Mouse (Mus musculus) c-Kit-positive CD71-positive TER-119-positive erythroid progenitor cells, embryonic 14.5 days (primary cell): ENCODE measurements at regions not wholly inside any gene's neighbourhood (a gene's known extent, or its start where the extent isn't known, plus 50 kb on each side); places are given as distances from the start of the nearest gene placed in this dataset.

ENCODE experiments used
- DNase-seq: peaks from one replicate; pipeline ENCODE4 v3.0.0-alpha.2; 2013; ENCODE audit warnings: low spot score

- no peak for DNase-seq
These were observed 53.9 kb upstream of the Cdkn3 start for GRCm38 (mm10) chr14:46706462-46706861.

DNA sequence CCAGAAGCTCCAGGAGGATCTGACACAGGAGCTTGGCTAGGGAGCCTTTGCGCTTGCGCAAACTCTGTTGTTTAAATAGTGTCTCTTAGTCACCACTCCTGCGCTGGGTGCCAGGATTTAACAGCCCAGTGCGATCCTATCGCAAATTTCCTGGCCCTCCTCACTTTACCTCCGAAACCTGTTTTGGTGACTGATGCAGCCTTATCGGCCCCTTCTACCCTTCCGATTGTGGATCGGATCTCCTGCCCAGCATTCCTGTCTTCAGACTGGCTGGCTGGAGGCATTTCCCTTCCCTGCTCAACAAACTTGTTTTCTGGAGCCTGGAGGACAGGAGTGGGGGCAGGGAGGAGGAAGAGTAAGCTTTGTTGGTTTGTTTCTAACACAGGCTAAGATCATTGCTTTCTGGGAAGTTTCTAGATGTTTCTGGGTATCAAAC is 56.0 kb upstream of the Cdkn3 start:
- no peak for DNase-seq

DNA sequence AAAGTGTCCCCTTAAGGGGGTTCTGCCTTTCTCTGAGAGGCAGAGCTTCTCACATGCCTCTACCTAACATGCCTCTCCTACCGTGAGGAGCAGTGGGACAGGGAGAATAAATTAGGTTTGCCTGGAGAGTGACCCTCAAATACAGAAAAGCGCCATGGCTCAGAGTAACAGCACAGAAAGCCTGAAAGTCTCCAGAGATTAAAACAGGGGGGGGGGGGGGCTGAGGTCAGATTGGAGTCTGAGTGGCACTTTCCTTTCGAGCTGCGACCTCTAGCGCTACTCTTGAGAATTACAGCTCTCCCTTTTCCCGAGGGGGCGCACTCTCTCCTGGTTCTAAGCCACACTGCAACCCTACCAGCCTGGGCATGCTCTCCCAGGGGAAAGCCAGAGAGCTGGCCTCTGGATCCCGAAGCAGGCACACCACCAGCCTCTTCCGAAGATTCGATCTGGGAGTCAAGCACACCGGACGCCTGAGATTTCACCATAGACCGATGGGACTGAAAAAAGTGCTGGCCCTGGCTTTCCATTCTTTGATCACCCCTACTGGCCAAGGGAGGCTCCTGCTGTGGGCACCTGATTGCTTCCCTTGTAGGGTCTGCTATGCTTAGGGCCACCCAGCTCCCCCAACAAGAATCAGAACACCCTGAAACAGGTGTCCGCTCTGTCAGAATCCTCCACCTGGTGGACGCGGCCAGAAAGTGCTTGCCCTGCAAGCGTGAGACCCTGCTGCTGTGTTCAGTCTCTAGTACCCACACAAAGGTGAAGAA is 57.5 kb upstream of the Cdkn3 start:
- no peak for DNase-seq

GRCm38 (mm10) chr14:46692571-46692970 is 67.8 kb upstream of the Cdkn3 start:
- DNase-seq, result no peak

- no peak for DNase-seq
These were observed 68.3 kb upstream of the Cdkn3 start for GRCm38 (mm10) chr14:46692067-46692466.

- DNase-seq, result no peak
These were observed 77.6 kb upstream of the Cdkn3 start for GRCm38 (mm10) chr14:46682728-46683127.

DNA sequence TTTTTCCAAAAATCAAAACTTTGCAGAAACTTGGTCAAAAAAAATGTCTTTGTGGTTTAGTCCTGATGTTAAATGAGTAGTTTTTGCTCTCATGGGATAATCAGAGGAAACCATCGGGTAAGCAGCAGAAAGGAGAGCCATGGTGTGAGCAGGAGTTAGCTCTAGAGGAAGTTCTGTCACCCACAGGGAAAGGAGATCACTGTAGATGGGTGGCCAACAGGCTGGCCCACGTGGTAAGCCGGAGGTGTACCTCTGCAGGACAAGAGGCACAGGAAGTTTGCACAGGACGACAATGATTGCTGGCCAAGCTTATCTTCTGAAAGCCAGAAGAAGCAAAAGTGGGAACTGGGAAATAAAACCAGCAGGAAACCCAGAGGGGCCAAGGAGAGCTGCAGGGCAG is 81.4 kb upstream of the Cdkn3 start:
- no peak for DNase-seq

GRCm38 (mm10) chr14:46671482-46672225 is 88.7 kb upstream of the Cdkn3 start:
- no peak for DNase-seq

GRCm38 (mm10) chr14:46671062-46671461 is 89.3 kb upstream of the Cdkn3 start:
- DNase-seq, result no peak

DNA sequence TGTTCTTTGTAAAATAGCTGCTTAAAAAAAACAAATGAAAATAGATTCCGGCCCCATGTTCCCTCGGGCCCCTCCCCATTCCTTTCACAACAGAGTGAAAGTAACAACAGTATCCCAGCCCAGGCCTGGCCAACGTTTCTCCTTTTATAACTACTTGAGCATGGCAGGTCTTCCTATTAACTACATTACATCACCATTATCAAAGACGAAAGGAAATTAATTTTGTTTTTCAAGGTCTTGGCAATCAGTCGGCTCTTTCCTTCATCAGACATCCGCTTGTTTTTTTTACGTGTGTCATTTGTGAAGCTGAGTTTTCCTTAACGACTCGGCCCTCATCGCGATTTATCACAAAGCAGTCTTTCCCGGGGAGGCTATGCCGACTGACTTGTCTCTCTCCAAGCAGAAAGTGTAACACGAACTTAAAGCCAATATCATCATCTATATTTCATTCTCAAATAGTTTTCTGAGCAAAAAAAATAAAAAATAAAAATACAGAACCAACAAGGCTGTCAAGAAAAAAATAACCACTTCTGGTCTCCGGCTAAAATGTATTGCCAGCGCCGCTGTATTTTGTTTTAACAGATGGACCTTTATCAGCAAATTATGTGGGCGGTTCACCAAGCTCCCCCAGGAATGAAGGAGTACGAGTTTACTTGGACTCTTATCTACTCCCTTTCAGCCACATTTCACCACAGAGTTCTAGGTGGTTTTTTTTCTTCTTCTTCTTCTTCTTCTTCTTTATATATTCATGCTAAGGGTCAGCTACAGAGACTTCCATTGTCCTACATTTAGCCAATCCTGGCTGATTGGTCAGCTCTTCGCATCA is 89.9 kb upstream of the Cdkn3 start:
- no peak for DNase-seq

GRCm38 (mm10) chr14:46668275-46668674 is 92.1 kb upstream of the Cdkn3 start:
- DNase-seq, result no peak

- DNase-seq, result no peak
These were observed 96.0 kb upstream of the Cdkn3 start for GRCm38 (mm10) chr14:46664305-46664704.

DNA sequence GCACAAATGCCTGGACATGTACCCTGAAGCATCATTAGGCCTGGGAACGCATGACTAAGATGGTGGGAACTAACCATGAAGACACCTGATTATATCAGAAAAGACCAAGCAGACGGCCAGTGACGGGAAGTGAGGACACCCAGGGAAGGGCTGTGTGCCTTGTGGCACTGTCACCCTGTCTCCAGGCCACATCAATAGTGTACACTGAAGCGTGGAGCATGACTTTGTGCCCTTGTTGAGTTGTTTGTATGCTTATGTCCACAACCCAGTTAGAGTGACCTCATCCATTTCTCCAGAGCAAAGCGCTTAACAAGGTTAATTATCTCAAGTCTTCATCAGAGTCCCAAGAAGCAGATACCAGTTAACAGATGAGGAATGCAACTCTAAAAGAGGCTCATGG is 96.8 kb upstream of the Cdkn3 start:
- no peak for DNase-seq

GRCm38 (mm10) chr14:46661792-46662545 is 98.4 kb upstream of the Cdkn3 start:
- no peak for DNase-seq

- DNase-seq, result no peak
These were observed 99.1 kb upstream of the Cdkn3 start for GRCm38 (mm10) chr14:46661118-46661791.

- no peak for DNase-seq
These were observed 101.0 kb upstream of the Cdkn3 start for GRCm38 (mm10) chr14:46659365-46659764.

GRCm38 (mm10) chr14:46656249-46656648 is 104.1 kb upstream of the Cdkn3 start:
- no peak for DNase-seq

- no peak for DNase-seq
These were observed 112.9 kb upstream of the Cdkn3 start for GRCm38 (mm10) chr14:46647319-46647974.

DNA sequence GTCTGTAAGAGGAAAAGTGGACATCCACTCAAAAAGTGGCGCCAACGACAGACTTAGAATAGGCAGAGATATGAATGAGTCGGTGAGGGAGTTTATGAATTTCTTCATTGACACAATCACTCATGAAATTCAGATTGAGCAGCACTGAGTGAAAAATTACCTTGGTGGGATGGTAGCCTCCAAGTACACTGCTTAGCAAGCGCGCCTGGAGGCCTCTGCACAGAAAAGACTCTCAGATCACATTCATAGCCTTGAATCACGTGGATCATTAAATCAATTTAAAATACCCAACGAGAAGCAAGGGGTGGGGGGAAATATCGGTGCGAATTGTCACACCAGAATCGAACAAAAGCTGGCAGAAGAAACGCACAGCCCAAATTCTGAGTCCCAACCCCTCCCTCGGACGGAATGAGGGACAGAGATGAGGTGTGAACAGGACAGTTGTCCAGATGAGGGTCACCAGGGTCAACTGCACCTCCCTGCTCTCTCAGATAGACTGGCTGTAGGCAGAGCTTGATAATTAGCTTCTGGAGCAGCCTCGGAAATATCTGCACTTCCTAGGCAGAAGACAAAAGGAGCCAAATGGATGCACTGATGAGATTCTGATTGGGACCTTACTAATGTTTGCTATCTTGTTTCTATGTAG is 113.5 kb upstream of the Cdkn3 start:
- DNase-seq, result no peak

DNA sequence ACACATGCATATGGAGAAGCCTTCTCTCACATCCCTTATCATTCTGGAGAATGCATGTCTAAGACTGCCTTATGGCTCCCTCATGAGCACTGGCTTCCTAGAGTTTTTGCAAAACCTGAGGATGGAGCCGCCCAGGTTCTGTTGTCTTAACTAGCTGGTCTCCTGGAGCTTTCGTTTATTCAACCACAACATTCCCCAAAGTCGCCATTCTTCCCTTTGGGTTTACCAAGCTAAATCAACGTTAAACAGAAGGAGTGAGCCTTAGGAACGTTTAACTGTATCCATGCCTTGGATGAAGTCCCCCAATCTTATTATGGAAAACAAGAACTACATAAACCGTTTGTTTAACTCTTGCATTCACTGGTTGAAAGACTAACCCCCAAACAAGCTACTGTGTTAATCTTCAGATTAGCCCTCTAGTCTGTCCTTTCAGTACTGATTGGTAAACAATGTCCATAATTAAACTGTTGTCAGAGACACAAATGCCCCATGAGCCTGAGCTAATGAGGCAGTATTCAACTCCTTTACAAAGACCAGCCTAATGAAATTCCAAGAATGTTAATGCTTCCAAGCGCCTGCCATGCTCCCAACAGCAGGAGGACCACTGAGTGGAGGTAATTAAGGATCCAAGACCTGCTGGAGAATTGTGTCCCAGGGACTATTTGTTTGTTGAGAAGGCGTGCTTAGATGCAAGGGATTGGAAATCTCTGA is 121.1 kb upstream of the Cdkn3 start:
- no peak for DNase-seq
